Mouse (Mus musculus): ENCODE data around the gene Kmo. TPM values are rescaled to one million over a fixed set of nuclear protein-coding genes. Genes with fewer than 3 reads are reported as not detected.

The Kmo gene
- polyA plus RNA-seq (2012; rRNA removed), result 0.08 and 0.10 TPM in 2 replicates

DNA sequence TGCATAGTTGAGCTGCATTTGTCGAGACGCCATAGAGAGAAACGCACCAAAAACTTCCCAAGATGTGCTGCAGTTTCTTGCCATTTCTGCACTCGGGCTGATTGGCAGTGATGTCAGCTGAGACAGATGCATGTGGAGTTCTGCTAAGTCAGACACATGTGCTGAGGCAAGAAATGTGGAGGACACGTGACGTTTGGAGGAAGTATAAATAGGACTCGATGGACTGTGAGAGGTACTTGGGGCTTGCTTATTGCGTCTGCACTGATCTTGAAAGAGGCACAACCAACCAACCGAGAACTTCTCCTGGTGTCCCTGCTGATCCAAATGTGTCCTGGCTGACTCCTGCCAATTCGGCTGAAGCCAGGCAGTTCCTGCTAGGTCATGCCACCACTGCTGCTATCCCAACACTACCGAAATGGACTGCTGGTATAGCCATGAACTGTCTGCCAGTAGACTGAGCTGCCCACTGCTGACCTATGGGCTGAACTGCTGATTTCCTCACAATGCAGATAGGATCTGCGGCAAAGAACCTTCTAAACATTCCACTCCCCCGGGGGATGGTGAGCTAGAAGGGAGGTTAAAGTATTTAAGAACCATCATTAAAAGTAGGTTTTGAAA lies at the start of gene Kmo:
Gene Kmo (plus strand): TSS at position 568 of the 618 bp plus-strand sequence.
- H3K4me3 ChIP-seq (ENCODE audit: insufficient read depth, low read length), result no peak within 1 kb of the TSS
- H3K4me1 ChIP-seq (ENCODE audit: control insufficient read depth, insufficient read depth, low read length), result peaks cover 4% of the 10 kb centered on the region
- no peak within 1 kb of the TSS for H3K27ac ChIP-seq (ENCODE audit: insufficient read depth, low read length)
- TF ChIP-seq CTCF (IDR thresholded peaks at IDR 0.05; ENCODE audit: extremely low read depth, insufficient read depth, low read length) (no peak), POLR2A (IDR thresholded peaks at IDR 0.05; ENCODE audit: extremely low read depth, insufficient read depth, low read length) (no peak)

DNA sequence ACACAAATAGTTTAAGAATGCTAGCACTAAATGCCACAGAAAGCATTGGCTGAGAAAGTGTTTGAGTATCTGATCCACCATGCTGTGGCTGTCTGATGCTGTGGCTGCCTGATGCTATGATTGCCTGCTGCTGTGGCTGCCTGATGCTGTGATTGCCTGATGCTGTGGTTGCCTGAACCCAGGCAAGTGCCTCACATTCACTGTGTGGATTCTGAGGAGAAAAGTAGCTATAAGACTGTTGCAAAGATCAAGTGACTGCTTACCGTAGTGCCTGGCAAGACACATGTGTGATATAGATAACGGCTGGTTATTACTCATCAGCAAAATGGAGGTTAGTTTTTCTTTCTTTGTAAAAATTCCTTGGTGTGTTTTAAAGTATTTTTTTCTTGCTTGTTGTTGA lies 46.1 kb upstream of the Kmo start:
- no peak for TF ChIP-seq CTCF (IDR thresholded peaks at IDR 0.05; ENCODE audit: extremely low read depth, insufficient read depth, low read length)
- Histone ChIP-seq H3K4me3 (ENCODE audit: insufficient read depth, low read length) (no peak overlapping the region), H3K4me1 (ENCODE audit: control insufficient read depth, insufficient read depth, low read length) (no peaks in the 10 kb centered on the region), H3K27ac (ENCODE audit: insufficient read depth, low read length) (no peak overlapping the region)

GRCm38 (mm10) chr1:175578425-175579096 lies 41.6 kb upstream of the Kmo start:
- TF ChIP-seq CTCF (IDR thresholded peaks at IDR 0.05; ENCODE audit: extremely low read depth, insufficient read depth, low read length), result no peak
- no peak for TF ChIP-seq POLR2A (IDR thresholded peaks at IDR 0.05; ENCODE audit: extremely low read depth, insufficient read depth, low read length)
- Histone ChIP-seq H3K4me1 (ENCODE audit: control insufficient read depth, insufficient read depth, low read length) (no peaks in the 10 kb centered on the region; the same call in 1 of the 2 replicates), H3K4me3 (ENCODE audit: insufficient read depth, low read length) (no peak overlapping the region), H3K27ac (ENCODE audit: insufficient read depth, low read length) (no peak overlapping the region)

DNA sequence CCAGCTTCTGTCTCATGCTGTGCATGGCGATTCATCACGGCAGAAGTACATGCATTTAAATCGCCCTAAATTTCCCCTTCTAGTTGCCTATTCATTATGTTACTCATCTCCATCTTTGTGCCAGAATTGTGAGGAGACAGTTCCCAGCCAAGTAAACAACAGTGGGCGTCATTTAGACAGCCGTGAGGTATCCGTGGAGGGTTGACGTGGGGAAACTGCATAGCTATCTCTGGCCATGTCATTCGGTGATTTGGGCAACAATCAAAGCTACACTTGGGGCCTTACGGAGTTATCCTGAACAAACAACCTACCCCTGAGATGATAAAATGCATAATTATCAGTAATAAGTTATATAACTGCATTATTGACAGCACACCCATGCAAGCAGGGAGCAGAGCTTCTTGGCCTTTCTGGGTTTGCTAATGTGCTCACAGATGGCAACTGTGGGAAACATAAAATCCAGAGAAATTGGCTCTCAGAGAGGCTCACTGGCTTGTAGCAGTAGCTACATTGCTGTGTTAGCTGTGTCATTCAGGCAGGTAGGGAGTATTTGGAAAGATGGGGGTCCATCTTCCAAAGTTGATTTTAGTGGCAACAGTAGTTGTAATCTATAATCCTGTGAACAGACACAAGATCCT lies 40.5 kb upstream of the Kmo start:
- TF ChIP-seq CTCF (IDR thresholded peaks at IDR 0.05; ENCODE audit: extremely low read depth, insufficient read depth, low read length) (no peak), POLR2A (IDR thresholded peaks at IDR 0.05; ENCODE audit: extremely low read depth, insufficient read depth, low read length) (no peak)
- H3K4me3 ChIP-seq (ENCODE audit: insufficient read depth, low read length), result no peak overlapping the region
- no peak overlapping the region for H3K27ac ChIP-seq (ENCODE audit: insufficient read depth, low read length)
- H3K4me1 ChIP-seq (ENCODE audit: control insufficient read depth, insufficient read depth, low read length), result no peaks in the 10 kb centered on the region; the same call in 1 of the 2 replicates

- Histone ChIP-seq H3K4me1 (ENCODE audit: control insufficient read depth, insufficient read depth, low read length) (no peaks in the 10 kb centered on the region; the same call in 1 of the 2 replicates), H3K27ac (ENCODE audit: insufficient read depth, low read length) (no peak overlapping the region), H3K4me3 (ENCODE audit: insufficient read depth, low read length) (no peak overlapping the region)
- no peak for TF ChIP-seq POLR2A (IDR thresholded peaks at IDR 0.05; ENCODE audit: extremely low read depth, insufficient read depth, low read length)
- no peak for TF ChIP-seq CTCF (IDR thresholded peaks at IDR 0.05; ENCODE audit: extremely low read depth, insufficient read depth, low read length)
Observed at GRCm38 (mm10) chr1:175580346-175580745, 39.8 kb upstream of the Kmo start.

GRCm38 (mm10) chr1:175582799-175583198 lies 37.4 kb upstream of the Kmo start:
- no peak overlapping the region for H3K4me3 ChIP-seq (ENCODE audit: insufficient read depth, low read length)
- H3K27ac ChIP-seq (ENCODE audit: insufficient read depth, low read length), result no peak overlapping the region
- TF ChIP-seq POLR2A (IDR thresholded peaks at IDR 0.05; ENCODE audit: extremely low read depth, insufficient read depth, low read length) (no peak), CTCF (IDR thresholded peaks at IDR 0.05; ENCODE audit: extremely low read depth, insufficient read depth, low read length) (peak; percentile 52)
- no peaks in the 10 kb centered on the region; the same call in 1 of the 2 replicates for H3K4me1 ChIP-seq (ENCODE audit: control insufficient read depth, insufficient read depth, low read length)

GRCm38 (mm10) chr1:175585267-175585666 lies 34.9 kb upstream of the Kmo start:
- TF ChIP-seq POLR2A (IDR thresholded peaks at IDR 0.05; ENCODE audit: extremely low read depth, insufficient read depth, low read length) (no peak), CTCF (IDR thresholded peaks at IDR 0.05; ENCODE audit: extremely low read depth, insufficient read depth, low read length) (no peak)

GRCm38 (mm10) chr1:175586656-175587055 lies 33.5 kb upstream of the Kmo start:
- Histone ChIP-seq H3K4me3 (ENCODE audit: insufficient read depth, low read length) (no peak overlapping the region), H3K27ac (ENCODE audit: insufficient read depth, low read length) (no peak overlapping the region), H3K4me1 (ENCODE audit: control insufficient read depth, insufficient read depth, low read length) (no peaks in the 10 kb centered on the region)
- TF ChIP-seq POLR2A (IDR thresholded peaks at IDR 0.05; ENCODE audit: extremely low read depth, insufficient read depth, low read length) (no peak), CTCF (IDR thresholded peaks at IDR 0.05; ENCODE audit: extremely low read depth, insufficient read depth, low read length) (no peak)

More at GRCm38 (mm10) chr1:175585267-175585666, 34.9 kb upstream of the Kmo start:
- Histone ChIP-seq H3K4me3 (ENCODE audit: insufficient read depth, low read length) (no peak overlapping the region), H3K27ac (ENCODE audit: insufficient read depth, low read length) (no peak overlapping the region), H3K4me1 (ENCODE audit: control insufficient read depth, insufficient read depth, low read length) (no peaks in the 10 kb centered on the region)

DNA sequence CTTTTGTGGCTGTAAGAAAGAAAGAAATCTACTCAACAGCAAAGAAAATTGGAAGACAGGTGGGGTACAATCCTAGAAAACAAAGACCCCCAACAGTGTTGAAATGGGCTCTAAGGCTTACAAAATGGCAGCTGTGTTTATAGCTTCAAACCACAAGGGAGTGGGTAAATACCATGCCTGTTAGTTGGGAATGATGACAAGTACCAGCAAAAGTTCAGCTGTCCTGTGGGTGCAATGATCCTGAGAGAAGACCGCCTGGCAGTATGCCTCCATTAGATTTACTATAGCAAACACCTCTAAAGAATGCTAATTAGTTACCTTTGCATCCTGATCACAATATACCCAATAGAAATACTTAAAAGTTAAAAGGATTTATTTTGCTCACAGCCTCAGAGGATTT lies 27.3 kb upstream of the Kmo start:
- Histone ChIP-seq H3K4me1 (ENCODE audit: control insufficient read depth, insufficient read depth, low read length) (no peaks in the 10 kb centered on the region), H3K4me3 (ENCODE audit: insufficient read depth, low read length) (no peak overlapping the region), H3K27ac (ENCODE audit: insufficient read depth, low read length) (no peak overlapping the region)
- no peak for TF ChIP-seq CTCF (IDR thresholded peaks at IDR 0.05; ENCODE audit: extremely low read depth, insufficient read depth, low read length)
- TF ChIP-seq POLR2A (IDR thresholded peaks at IDR 0.05; ENCODE audit: extremely low read depth, insufficient read depth, low read length), result no peak
